Mouse (Mus musculus) forebrain, embryonic 10.5 days (tissue): ENCODE measurements around the gene Ovol1. TPM values are rescaled to one million over a fixed set of nuclear protein-coding genes. Genes with fewer than 3 reads are reported as not detected.

Experiments
- DNase-seq: peaks from one replicate; pipeline ENCODE4 v3.0.0-alpha.2; 2017; ENCODE audit warnings: low spot score; ENCODE audit errors: extremely low spot score
- H3K27ac ChIP-seq: fragments of 300-500 bp; sonication (generic); 2 replicates; pipeline ENCODE4 v1.5.1; 2016; ENCODE audit warnings: mild to moderate bottlenecking
- H3K27me3 ChIP-seq: fragments of 300-500 bp; sonication (generic); 2 replicates; pipeline ENCODE4 v1.6.1; 2016; ENCODE audit warnings: mild to moderate bottlenecking; ENCODE audit not compliant: poor library complexity, severe bottlenecking
- H3K36me3 ChIP-seq: fragments of 300-500 bp; sonication (generic); replicated peaks from 2 replicates; pipeline ENCODE4 v1.6.1; 2016; ENCODE audit warnings: mild to moderate bottlenecking, moderate library complexity
- H3K4me1 ChIP-seq: fragments of 300-500 bp; sonication (generic); 2 replicates; pipeline ENCODE4 v1.6.1; 2016
- H3K4me3 ChIP-seq: fragments of 300-500 bp; sonication (generic); 2 replicates; pipeline ENCODE4 v1.5.1; 2016; ENCODE audit warnings: mild to moderate bottlenecking, moderate library complexity
- H3K9me3 ChIP-seq: fragments of 300-500 bp; sonication (generic); 2 replicates; pipeline ENCODE4 v1.6.1; 2016; ENCODE audit warnings: mild to moderate bottlenecking, moderate library complexity
- WGBS: fragments of 180-500 bp; shearing (Covaris S2); methylation state at CpG from one replicate; pipeline ENCODE4 v1.1.7; 2016; 5-methylcytosine and 5-hydroxymethylcytosine counted together
- polyA plus RNA-seq: library from polyadenylated mRNA; unstranded; fragments of >200 nt; fragmentation: Nextera tagmentation; extraction: Ambion mirVana; gene quantifications from 2 replicates; pipeline ENCODE4 v1.2.1, GENCODE M21; 2016

The Ovol1 gene
- polyA plus RNA-seq, 1 experiment from 2014 or later: 0.37 TPM

DNA sequence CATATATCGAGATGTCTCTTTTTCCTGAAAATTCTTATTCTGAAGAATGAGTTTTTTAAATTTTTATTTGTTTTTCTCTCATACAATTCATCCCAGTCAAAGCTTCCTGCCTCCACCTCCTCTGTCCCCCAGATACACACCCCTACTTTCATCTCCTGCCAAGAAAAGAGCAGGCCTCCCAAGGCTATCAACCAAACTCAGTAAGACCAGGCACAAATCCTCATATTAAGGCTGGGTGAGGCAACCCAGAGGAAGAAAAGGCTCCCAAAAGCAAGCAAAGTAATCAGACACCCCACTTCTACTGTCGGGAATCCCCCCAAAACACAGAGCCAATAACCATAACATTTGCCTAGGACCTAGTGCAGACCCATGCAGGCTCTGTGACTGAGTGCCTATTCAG, 21.5 kb upstream of the Ovol1 start:
- H3K27me3 ChIP-seq: no peaks in the 10 kb centered on the region
- DNase-seq: no peak
- no peak overlapping the region for H3K4me3 ChIP-seq
- no peaks in the 10 kb centered on the region for H3K9me3 ChIP-seq
- 82% methylated on average over 2 of the region's 2 CpGs for WGBS
- H3K27ac ChIP-seq: no peak overlapping the region
- H3K4me1 ChIP-seq: no peaks in the 10 kb centered on the region
- no peaks in the 10 kb centered on the region for H3K36me3 ChIP-seq

DNA sequence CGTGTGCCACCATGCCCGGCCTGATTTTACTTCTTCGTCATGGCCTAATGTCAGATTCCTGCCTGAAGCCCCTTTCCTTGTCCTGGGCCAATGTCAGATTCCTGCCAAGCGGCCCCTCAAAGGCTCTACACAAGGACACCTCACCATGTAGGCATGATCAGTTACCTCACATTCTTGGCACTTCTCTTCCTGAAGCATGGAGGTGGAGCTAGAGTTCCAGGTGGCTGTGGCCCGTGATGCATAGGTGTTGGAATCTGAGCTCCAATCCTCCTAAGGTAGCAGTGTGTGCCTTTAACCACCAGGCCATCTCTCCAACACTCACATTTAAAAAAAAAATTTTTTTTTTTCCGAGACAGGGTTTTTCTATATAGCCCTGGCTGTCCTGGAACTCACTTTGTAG, 20.3 kb upstream of the Ovol1 start:
- 87% methylated on average over 6 of the region's 6 CpGs for WGBS
- DNase-seq: no peak
- Histone ChIP-seq H3K9me3 (no peaks in the 10 kb centered on the region), H3K36me3 (no peaks in the 10 kb centered on the region), H3K27ac (no peak overlapping the region), H3K27me3 (no peaks in the 10 kb centered on the region), H3K4me1 (no peaks in the 10 kb centered on the region), H3K4me3 (no peak overlapping the region)

DNA sequence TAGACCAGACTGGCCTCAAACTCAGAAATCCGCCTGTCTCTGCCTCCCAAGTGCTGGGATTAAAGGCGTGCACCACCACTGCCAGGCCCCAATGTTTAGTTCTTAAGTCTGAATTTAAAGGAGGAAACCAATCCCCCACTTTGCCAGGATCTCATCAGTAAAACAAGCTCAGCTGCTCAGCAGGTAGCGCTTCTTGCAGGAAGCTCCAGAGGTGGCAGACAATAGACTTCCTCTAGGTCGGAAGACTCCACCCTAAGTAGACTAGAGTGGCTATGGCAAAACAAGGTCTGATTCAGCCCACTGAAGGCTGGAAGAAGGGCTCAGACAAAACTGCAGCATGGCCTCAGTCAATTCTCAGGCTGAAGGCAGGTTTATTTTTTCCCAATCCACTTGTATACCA, 19.5 kb upstream of the Ovol1 start:
- Histone ChIP-seq H3K4me1 (no peaks in the 10 kb centered on the region), H3K36me3 (no peaks in the 10 kb centered on the region), H3K9me3 (no peaks in the 10 kb centered on the region), H3K4me3 (no peak overlapping the region), H3K27ac (no peak overlapping the region), H3K27me3 (no peaks in the 10 kb centered on the region)
- 77% methylated on average over 4 of the region's 4 CpGs for WGBS
- DNase-seq: no peak

DNA sequence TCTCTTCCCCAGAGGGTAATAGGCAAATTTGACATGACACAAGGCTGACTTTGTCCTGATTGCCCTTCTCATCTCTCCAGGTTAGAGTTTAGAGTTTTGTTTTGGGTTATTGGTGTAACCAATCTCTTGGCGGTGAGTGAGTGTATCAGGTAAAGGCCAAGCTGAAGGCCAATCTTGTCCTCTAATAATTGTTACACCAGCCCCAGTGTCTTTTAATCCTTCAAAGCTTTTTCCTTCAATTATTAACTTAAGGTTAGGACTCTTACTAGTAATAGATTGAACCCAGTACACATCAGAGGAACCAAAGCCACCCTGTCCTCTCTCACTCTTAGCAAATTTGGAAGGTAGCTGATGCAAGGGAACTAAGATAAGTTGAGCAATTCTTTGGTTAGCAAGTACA, 14.9 kb upstream of the Ovol1 start:
- Histone ChIP-seq H3K27me3 (peaks cover under 1% of the 10 kb centered on the region), H3K4me3 (no peak overlapping the region), H3K27ac (no peak overlapping the region), H3K4me1 (no peaks in the 10 kb centered on the region), H3K9me3 (no peaks in the 10 kb centered on the region), H3K36me3 (0 out of 2 replicates have a peak, but pooled peaks cover 4% of the 10 kb centered on the region)
- DNase-seq: no peak
- WGBS: 93% methylated on average over 1 of the region's 1 CpGs

DNA sequence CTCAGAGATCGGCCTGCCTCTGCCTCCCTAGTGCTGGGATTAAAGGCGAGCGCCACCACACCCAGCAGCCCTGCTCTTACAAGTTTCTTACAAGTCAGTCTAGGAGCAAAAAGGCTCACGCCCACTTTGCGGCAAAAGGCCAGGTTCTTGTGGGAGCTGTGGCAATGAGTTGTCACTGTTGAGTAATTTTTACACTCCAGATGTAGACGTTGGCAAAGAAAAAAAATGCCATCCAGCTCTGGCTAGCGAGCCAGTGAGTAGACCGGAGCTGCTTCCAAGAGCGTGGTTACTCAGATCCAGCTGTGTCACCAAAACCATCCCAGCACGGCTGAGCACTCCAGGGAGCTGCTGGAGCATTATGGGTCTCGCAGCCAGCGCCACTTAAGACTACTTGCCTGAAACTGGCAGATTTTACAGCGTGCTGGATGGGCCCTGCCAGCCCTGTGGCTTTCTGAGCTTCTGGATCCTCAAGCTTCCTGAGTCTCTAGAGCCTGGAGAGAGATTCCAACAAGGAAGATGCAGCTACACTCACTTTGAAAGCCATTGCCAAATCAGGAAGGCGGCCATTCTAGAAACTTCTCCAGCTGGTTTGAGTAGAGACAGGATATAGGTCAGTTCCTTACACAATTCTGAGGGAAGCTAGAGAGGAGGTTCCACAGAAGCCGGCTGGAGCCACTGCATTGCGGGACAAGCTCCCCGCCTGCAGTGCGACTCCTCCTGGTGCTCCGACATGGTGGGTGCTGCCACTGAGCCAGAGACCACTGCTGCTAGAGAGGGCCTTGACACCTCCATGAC, 12.1 kb upstream of the Ovol1 start:
- Histone ChIP-seq H3K4me3 (no peak overlapping the region), H3K4me1 (peaks cover 18% of the 10 kb centered on the region), H3K36me3 (0 out of 2 replicates have a peak, but pooled peaks cover 4% of the 10 kb centered on the region), H3K27ac (no peak overlapping the region), H3K9me3 (no peaks in the 10 kb centered on the region), H3K27me3 (peaks cover 15% of the 10 kb centered on the region)
- DNase-seq: no peak
- WGBS: 87% methylated on average over 19 of the region's 19 CpGs

DNA sequence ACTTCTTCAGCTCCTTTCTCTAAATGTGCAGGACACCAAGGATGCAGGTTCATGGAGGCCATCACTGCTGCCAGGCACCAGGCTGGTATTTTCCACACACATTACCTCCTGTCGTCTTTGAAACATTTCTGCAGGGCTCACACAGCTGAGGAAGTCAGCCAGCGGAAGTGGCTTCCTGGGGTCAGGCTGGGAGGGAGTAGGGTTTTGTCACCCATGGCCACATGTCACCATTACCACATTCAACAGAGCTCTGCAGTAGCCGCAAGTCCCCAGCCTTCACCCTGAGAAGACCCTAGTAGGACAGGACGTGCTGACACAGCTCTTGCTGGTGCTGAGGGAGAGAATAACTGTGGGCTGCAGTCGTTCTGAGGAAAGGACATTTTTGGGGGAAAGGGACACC, 11.4 kb upstream of the Ovol1 start:
- H3K36me3 ChIP-seq: 0 out of 2 replicates have a peak, but pooled peaks cover 4% of the 10 kb centered on the region
- no peak overlapping the region for H3K4me3 ChIP-seq
- peaks cover 24% of the 10 kb centered on the region for H3K4me1 ChIP-seq
- no peak for DNase-seq
- WGBS: 82% methylated on average over 5 of the region's 5 CpGs
- no peaks in the 10 kb centered on the region for H3K9me3 ChIP-seq
- peaks cover 19% of the 10 kb centered on the region for H3K27me3 ChIP-seq
- H3K27ac ChIP-seq: no peak overlapping the region

DNA sequence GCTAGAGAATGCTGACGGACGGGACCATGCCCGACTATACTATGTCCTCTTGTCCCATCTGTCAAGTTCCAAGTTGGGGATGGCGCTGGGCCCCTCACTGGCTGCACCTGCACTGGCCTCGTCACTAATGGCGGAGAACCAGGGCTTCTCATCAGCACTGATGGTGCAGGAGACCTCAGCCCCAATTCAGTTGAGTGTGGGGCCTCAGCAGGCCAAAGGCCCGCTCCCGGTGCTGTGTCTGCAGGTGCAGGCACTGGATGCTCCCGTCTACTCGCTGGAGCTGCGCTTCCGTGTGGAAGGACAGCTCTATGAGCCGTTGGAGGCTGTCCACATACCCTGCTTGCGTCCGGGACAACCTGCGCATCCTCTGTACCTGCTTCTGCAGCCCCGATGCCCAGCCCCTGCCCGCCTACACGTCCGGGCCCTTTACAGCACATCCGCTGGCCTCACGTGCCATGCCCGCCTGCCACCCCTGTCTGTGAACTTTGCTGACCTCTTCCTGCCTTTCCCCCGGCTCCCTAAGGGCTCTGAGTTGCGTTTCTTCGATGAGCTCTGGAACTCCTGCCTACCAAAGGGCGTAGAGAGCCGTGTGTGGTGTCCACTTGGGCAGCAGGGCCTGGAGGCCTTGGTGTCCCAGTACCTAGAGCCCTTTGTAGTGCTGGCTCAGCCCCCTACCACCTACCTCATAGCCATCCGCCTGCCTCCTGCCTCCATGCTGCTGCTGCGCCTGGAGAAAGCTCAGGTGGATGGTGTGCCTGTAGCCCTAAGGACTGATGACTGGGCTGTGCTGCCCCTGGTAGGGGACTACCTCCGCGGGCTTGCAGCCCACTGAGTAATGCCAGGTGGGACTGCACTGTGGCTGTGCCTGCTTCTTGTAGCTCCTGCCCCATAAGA, 10.2 kb upstream of the Ovol1 start:
- H3K36me3 ChIP-seq: 0 out of 2 replicates have a peak, but pooled peaks cover 4% of the 10 kb centered on the region
- peaks cover 32% of the 10 kb centered on the region for H3K4me1 ChIP-seq
- 0 out of 2 replicates have a peak overlapping the region, but pooled peaks have one; percentile 41 for H3K27ac ChIP-seq
- H3K9me3 ChIP-seq: no peaks in the 10 kb centered on the region
- H3K4me3 ChIP-seq: peak overlapping the region; percentile 2; the same call in 1 of the 2 replicates
- 89% methylated on average over 32 of the region's 32 CpGs for WGBS
- DNase-seq: no peak
- peaks cover 31% of the 10 kb centered on the region for H3K27me3 ChIP-seq

DNA sequence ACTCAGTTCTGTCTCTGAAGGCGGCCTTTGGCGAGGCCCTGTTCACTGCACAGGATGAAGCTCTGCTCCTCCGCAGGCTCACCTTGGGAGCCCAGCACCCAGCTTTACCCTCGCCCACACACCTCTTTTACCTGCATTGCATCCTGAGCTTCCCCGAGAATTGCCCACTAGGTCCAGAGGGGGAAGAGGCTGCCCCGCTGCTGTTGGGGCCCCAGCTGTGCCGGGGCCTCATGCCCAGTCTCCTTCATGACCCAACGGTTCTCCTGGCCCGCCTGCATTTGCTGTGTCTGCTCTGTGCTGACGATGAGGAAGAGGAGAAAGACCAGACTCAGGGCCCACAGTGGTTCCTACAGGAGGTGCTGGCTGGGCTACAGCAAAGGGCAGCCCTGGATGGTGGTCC, 9.1 kb upstream of the Ovol1 start:
- 0 out of 2 replicates have a peak overlapping the region, but pooled peaks have one; percentile 89 for H3K27ac ChIP-seq
- 91% methylated on average over 10 of the region's 10 CpGs for WGBS

DNA sequence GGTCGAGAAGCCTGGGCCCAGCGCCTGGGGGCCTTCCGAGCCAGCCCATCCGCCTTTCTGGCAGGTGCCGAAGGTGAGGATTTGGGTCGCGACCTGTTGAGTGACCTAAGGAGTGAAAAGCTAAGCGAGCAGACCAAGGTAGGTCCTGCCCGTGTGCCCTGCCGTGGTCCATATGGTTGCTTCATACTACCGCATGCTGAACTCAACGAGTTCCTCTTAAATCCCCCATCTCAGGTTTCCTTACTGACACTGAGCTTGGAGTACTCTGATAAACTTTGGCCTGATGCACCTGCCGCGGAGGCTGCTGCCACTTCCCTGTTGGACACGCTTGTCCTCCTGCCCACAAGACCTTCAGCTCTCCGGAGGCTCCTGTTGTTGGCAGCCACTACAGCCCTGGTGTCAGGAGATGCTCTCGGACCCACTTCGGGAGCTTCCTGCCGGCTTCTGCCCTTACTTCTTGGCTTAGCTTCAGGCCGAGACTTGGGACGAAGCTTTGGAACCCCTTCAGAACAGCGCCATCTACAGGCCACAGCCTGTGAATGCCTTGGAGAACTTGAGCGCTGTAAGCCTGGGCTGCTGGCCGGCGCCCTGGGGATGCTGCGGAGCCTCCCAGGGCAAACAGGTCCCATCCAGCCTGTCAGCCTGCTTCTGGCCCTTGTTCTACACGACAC, 8.2 kb upstream of the Ovol1 start:
- peak; percentile 87 for DNase-seq
- 7% methylated on average over 27 of the region's 27 CpGs for WGBS
- Histone ChIP-seq H3K27me3 (peaks cover 51% of the 10 kb centered on the region), H3K9me3 (no peaks in the 10 kb centered on the region), H3K4me1 (peaks cover 32% of the 10 kb centered on the region), H3K36me3 (0 out of 2 replicates have a peak, but pooled peaks cover 4% of the 10 kb centered on the region), H3K27ac (peak overlapping the region; percentile 89), H3K4me3 (peak overlapping the region; percentile 82)

More for the DNA sequence above, 9.1 kb upstream of the Ovol1 start:
- H3K36me3 ChIP-seq: 0 out of 2 replicates have a peak, but pooled peaks cover 4% of the 10 kb centered on the region
- H3K4me3 ChIP-seq: no peak overlapping the region
- no peak for DNase-seq
- H3K9me3 ChIP-seq: no peaks in the 10 kb centered on the region
- peaks cover 32% of the 10 kb centered on the region for H3K4me1 ChIP-seq
- H3K27me3 ChIP-seq: peaks cover 42% of the 10 kb centered on the region

DNA sequence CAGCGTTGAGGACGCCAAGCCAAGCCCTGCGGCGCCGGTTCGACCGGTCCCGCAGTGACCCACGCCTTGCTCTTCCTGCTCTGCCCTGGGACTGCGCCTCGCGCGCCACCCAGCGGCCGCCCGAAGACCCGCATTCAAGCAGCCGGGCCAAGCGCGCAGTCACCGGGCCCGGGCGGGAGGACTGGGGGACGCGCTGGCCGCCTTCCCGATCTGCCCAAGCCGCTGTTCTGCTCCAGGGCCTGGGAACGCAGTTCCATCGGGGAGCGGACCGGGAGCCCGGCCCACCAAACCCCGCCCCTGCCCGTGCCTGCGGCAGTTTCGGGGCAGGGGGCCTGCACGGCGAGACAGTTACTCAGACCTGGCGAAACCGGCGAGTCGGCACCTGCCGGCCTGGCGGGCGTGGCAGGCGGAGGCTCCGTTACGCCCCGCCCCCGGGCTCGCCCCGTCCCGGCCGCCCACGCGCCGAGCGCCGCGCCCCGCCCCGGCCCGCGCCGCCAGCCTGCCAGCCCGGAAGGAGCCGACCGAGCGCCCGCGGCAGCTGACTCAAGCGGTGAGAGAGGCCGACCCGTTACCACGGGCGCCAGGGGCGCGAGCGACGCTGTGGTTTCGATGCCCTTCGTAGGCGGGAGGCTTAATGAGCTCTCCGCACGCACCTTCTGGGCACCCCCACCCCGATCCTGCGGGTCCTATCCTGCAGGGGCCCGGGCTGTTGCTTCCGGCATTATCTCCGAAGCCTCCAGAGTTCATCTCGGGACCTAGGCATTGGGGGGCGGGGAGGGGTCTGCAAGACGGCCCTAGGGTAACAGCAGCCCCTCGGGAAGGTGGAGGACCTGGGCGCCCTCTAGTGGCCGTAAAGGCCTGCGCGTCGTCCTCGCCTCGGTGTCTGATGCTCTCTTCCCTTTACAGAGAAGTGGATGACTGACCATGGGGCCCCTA, 7.4 kb upstream of the Ovol1 start, which contains the start of gene Ap5b1:
TSS of gene Ap5b1 (plus strand) at position 492 of the 936 bp plus-strand sequence.
- Histone ChIP-seq H3K4me1 (peaks cover 32% of the 10 kb centered on the region), H3K36me3 (0 out of 2 replicates have a peak, but pooled peaks cover 4% of the 10 kb centered on the region), H3K9me3 (no peaks in the 10 kb centered on the region), H3K27me3 (peaks cover 59% of the 10 kb centered on the region), H3K27ac (peak within 1 kb of the TSS; percentile 89), H3K4me3 (peak within 1 kb of the TSS; percentile 82)
- WGBS: under 1% methylated on average over 86 of the region's 102 CpGs
- DNase-seq: peak; percentile 93

DNA sequence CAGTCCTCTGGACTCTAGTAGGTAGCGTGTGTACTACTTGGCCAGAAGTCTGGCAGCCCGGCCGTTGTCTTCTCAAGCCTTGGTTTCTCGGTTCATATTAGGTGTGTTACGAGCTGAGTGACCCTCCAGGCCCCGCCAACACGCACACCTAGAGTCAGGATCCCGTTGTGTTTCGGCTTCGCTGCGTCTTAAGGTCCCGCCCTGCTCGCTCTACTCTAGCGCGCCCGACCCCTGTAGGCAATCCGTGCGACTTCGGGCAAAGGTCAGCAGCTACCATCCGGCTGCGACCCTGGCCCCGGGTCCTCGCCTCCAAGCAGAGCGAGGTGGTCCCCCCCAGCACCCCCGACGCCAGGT, 6.7 kb upstream of the Ovol1 start:
- Histone ChIP-seq H3K27me3 (peaks cover 66% of the 10 kb centered on the region), H3K36me3 (0 out of 2 replicates have a peak, but pooled peaks cover 4% of the 10 kb centered on the region), H3K9me3 (no peaks in the 10 kb centered on the region), H3K4me3 (peak overlapping the region; percentile 82), H3K4me1 (peaks cover 32% of the 10 kb centered on the region), H3K27ac (peak overlapping the region; percentile 89)
- WGBS: 2% methylated on average over 26 of the region's 26 CpGs
- no peak for DNase-seq
